Mouse (Mus musculus): ENCODE measurements around the gene Ppie.
"Not testable (repeated sequence)": the region's sequence is repeated elsewhere in the genome, so short reads cannot be mapped to it uniquely, and the experiment has no call there.

Gene Ppie

DNA sequence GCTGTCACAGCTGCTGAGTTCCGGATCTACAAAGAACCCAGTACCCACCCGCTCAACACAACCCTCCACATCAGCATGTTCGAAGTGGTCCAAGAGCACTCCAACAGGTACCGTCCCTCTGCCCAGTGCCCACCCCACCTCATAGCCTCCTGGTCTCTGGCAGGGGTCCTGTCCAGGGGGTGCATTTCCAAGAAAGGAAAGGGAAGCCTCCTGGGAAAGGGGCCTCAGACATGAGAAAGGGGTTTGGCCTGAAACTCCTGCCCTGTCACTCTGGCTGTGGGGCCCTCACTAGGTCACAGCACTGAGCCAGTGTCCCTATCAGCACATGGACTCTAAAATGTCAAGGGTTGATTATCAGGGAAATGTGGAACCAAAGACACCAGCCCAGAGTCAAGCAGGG lies 25.1 kb downstream of the Ppie start:
- DNase-seq (ENCODE audit: low read depth): not testable (repeated sequence)

- no peak for DNase-seq (ENCODE audit: low read depth)
Measured at GRCm38 (mm10) chr4:123112216-123112764, 27.5 kb downstream of the Ppie start.

GRCm38 (mm10) chr4:123111275-123111983 lies 28.3 kb downstream of the Ppie start:
- DNase-seq (ENCODE audit: low read depth): peak; percentile 35

DNA sequence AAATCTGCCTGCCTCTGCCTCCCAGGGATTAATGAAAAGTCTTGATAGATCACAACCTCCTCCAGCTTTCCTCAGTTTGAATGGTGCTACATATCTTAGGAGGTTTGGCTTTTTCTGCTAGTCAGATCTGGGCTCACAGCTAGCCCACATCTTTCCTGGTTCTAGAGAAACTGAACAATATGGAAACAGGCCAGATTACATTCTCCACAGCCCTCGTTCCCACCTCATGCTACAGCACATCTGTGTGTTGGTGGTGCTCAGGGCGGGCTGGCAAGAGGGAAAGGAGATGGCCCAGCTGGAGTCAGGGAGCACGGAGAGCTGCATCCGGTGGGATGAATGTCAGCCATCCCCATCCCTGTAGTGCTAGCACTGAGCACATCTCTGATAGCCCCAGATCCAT lies 29.0 kb downstream of the Ppie start:
- DNase-seq (ENCODE audit: low read depth): no peak

DNA sequence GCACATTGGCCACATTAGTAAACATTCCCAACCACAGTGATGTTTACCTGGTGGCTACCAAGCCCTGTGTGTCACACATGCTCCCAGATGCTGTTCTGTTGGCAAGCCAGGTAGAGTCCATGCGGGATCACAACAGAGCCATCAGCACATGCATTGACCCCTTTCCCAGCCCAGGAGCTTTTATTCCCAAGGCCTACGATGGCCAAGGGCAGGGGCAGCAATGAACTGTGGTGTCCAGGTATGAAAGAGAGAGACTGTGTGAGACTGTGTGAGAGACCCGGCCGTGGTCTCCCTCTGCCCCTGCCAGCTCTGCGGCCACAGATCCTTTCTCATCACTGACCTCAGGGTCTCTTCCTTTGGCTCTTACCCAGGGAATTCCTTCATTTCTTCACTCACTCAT lies 31.7 kb downstream of the Ppie start:
- no peak for DNase-seq (ENCODE audit: low read depth)

- DNase-seq (ENCODE audit: low read depth): peak; percentile 86
Measured at GRCm38 (mm10) chr4:123106864-123107263, 32.9 kb downstream of the Ppie start.

GRCm38 (mm10) chr4:123105929-123106328 lies 33.8 kb downstream of the Ppie start:
- not testable (repeated sequence) for DNase-seq (ENCODE audit: low read depth)

DNA sequence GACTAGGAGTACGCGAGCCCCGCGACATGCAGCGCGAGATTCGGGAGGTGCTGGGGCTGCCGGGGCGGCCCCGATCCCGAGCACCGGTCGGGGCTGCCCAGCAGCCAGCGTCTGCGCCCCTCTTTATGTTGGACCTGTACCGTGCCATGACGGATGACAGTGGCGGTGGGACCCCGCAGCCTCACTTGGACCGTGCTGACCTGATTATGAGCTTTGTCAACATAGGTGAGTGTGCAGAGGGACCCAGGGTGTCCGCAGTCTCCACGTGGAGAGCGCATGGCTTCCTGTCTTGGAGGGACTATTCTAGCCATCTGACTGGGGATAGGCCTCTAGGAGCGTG lies 34.3 kb downstream of the Ppie start:
- DNase-seq (ENCODE audit: low read depth): no peak

- DNase-seq (ENCODE audit: low read depth): no peak
Measured at GRCm38 (mm10) chr4:123104651-123105450, 34.9 kb downstream of the Ppie start, which contains the start of gene Bmp8b. Gene Bmp8b (plus strand): TSS chr4:123105165.

DNA sequence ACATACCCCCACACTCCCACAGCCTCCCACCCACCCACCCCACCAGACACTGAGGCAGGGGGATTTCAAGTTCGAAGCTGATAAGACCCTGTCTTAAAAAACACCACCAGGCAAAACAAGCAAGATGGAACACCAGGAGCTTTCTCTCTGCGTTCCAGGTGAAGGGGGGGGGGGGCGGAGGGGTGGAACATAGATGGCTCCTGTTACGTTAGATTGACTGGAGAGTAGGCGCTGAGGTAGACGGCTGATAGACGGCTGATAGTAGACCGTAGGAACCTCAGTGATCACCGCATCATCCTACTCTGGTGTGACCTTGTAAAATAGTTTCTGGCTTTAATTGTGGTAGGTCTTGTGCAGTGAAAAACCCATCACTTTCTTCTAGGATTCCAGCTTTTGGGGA lies 45.9 kb downstream of the Ppie start:
- DNase-seq (ENCODE audit: low read depth): no peak

DNA sequence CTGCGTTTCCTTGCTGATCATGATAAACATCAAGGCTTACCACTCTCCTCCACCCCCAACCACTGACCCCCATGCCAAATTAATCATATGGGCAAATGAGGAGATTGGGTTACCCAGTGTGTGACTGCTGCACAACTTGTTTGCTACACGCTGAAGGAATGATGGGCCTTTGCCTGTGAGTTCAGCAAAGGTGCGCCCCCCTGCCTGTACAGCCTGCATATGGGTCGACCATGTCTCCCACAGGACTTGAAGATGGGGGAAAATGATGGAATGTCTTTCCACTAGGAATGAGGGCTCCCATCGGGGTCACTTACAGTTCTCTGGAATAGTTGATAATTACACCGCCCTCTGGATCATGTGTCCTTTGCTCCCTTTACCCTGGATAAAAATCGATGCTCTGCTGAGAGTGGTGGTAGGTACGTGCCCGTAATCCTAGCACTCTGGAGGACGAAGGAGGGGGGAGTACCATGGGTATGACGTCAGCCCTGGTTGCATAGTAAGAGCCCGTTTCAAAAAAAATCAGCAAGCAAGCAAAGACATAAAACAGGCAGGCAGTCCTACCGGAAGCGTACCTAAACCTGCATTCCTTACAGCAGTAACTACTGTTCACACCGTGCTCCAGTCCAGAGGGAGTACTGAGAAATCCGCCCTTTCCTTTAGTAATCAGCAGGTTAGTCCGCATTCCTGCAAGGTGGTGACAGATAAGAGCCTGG lies 46.5 kb downstream of the Ppie start:
- DNase-seq (ENCODE audit: low read depth): no peak

GRCm38 (mm10) chr4:123092621-123093020 lies 47.1 kb downstream of the Ppie start:
- DNase-seq (ENCODE audit: low read depth): no peak

DNA sequence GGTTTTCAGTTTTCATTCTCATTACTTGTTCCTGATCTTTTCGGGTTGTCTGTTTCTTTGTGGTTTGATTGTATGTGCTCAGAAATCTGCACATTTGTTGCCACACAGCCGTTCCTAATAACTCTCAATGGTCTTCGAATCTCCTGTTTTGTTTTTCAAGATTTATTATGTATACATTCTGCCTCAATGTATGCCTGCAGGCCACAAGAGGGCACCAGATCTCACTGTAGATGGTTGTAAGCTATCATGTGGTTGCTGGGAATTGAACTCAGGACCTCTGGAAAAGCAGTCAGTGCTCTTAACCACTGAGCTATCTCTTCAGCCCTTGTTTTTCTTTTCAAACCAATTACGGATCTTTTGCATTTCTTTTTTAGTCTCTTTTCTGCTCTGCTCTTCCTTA lies 53.4 kb downstream of the Ppie start:
- DNase-seq (ENCODE audit: low read depth): no peak

GRCm38 (mm10) chr4:123085290-123085689 lies 54.5 kb downstream of the Ppie start:
- no peak for DNase-seq (ENCODE audit: low read depth)

- DNase-seq (ENCODE audit: low read depth): no peak
Measured at GRCm38 (mm10) chr4:123083323-123083902, 56.3 kb downstream of the Ppie start.

DNA sequence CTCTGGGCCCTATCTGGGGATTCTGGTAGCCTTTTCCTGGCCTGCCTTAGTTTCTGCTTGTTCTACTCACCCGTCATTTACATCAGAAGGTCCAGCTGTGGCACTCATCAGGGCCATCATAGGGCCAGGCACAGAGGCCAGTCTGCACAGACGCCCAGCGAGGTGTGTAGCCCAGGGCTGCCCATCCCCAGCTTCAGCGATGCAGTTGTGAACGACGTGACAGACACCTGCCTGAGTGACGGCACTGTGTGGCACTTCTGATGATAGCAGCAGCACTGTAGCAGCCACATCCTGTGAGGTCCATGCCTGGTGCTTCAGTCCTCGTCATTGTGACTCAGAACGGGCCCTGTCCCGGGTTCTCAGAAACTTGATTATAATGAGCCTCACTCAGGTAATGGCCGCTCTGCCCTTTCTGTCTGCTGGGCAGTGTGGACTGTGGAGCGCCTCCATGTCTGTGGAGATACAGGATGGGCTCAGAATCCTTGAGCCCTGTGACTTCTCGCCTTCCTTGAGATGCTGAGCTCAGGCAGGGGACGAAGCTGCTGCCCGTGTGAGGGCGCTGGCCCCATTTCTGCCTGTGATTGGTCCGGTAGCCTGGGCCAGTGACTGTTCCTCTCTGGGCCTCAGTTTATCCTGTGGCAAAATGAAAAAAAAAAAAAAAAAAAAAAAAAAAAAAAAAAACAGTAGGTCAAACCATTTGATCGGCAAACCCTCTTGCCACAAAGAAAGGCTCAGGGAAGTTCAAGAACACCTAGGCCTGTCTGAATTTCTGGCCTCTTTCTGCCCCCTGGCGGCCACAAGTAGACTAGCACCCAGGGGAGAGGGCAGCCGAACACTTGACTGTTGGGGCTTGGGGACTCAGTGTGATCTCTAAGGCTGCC lies 57.2 kb downstream of the Ppie start:
- peak; percentile 82 for DNase-seq (ENCODE audit: low read depth)

GRCm38 (mm10) chr4:123080791-123081190 lies 59.0 kb downstream of the Ppie start:
- DNase-seq (ENCODE audit: low read depth): peak; percentile 49

GRCm38 (mm10) chr4:123078231-123078630 lies 61.5 kb downstream of the Ppie start:
- no peak for DNase-seq (ENCODE audit: low read depth)

Data from NIH3T3 (cell line).